Mouse (Mus musculus) MEL (cell line): Measurements from ENCODE around the gene Klf15. TPM values are rescaled to one million over a fixed set of nuclear protein-coding genes. Genes with fewer than 3 reads are reported as not detected.

Experiments
- DNase-seq: peaks from one replicate; pipeline ENCODE4 v3.0.0; 2011; ENCODE audit warnings: low read depth, low spot score
- H3K27ac ChIP-seq: 2 replicates; pipeline ENCODE4 v1.5.1; 2012; ENCODE audit warnings: low read depth, mild to moderate bottlenecking, control low read depth, low read length, moderate library complexity; ENCODE audit not compliant: control insufficient read depth
- H3K27me3 ChIP-seq, 2 experiments: fragments of 150-350 bp in 1 of 2; sonication (generic) in 1 of 2; 2 replicates each; pipeline ENCODE4 v1.6.1; 2012; ENCODE audit warnings: low read length in 2 of 2, mild to moderate bottlenecking in 2 of 2, improper control_type of control experiment in 1 of 2, moderate library complexity in 1 of 2; ENCODE audit not compliant: insufficient read depth in 2 of 2, control insufficient read depth in 1 of 2
- H3K36me3 ChIP-seq, 2 experiments: 2 replicates each; pipeline ENCODE4 v1.6.1; 2012 to 2014; ENCODE audit warnings: low read length in 2 of 2, improper control_type of control experiment in 1 of 2, inconsistent platforms in 1 of 2, mild to moderate bottlenecking in 1 of 2; ENCODE audit not compliant: insufficient read depth in 2 of 2, control insufficient read depth in 1 of 2
- H3K4me1 ChIP-seq, 2 experiments: fragments of 150-350 bp in 1 of 2; sonication (generic) in 1 of 2; 2 replicates each; pipeline ENCODE4 v1.6.1; 2012; ENCODE audit warnings: low read length in 2 of 2, improper control_type of control experiment in 1 of 2, mild to moderate bottlenecking in 1 of 2; ENCODE audit not compliant: insufficient read depth in 2 of 2, control insufficient read depth in 1 of 2
- H3K4me3 ChIP-seq, 2 experiments: fragments of 150-350 bp in 1 of 2; sonication (generic) in 1 of 2; 2 replicates each; pipeline ENCODE4 v1.5.1; 2012; ENCODE audit warnings: low read depth in 2 of 2, low read length in 2 of 2, mild to moderate bottlenecking in 2 of 2, moderate library complexity in 2 of 2, control low read depth in 1 of 2, improper control_type of control experiment in 1 of 2; ENCODE audit not compliant: control insufficient read depth in 1 of 2, insufficient read depth in 1 of 2
- H3K79me2 ChIP-seq: 2 replicates; pipeline ENCODE4 v1.6.1; 2012; ENCODE audit warnings: mild to moderate bottlenecking, low read length, moderate library complexity; ENCODE audit not compliant: control insufficient read depth, poor library complexity, insufficient read depth
- H3K9ac ChIP-seq: 2 replicates; pipeline ENCODE4 v1.6.1; 2012; ENCODE audit warnings: low read depth, mild to moderate bottlenecking, control low read depth, low read length, moderate library complexity; ENCODE audit not compliant: control insufficient read depth, poor library complexity, severe bottlenecking
- H3K9me3 ChIP-seq: fragments of 150-350 bp; sonication (generic); replicated peaks from 2 replicates; pipeline ENCODE4 v1.6.1; 2012; ENCODE audit warnings: mild to moderate bottlenecking, low read length, improper control_type of control experiment, moderate library complexity; ENCODE audit not compliant: insufficient read depth
- BHLHE40 ChIP-seq: IDR thresholded peaks from 2 replicates; pipeline ENCODE4 v1.6.1; 2012; ENCODE audit warnings: low read depth, mild to moderate bottlenecking, inconsistent platforms, low read length, improper control_type of control experiment, borderline replicate concordance
- CHD2 ChIP-seq: IDR thresholded peaks from 2 replicates; pipeline ENCODE4 v1.6.1; 2011; ENCODE audit warnings: low read length, improper control_type of control experiment
- ELF1 ChIP-seq: IDR thresholded peaks from 2 replicates; pipeline ENCODE4 v1.6.1; 2014; ENCODE audit warnings: low read depth, mild to moderate bottlenecking, inconsistent platforms, low read length, improper control_type of control experiment, moderate library complexity
- EP300 ChIP-seq, 2 experiments: IDR thresholded peaks; 2 replicates each; pipeline ENCODE4 v1.6.1; 2011; ENCODE audit warnings: improper control_type of control experiment in 2 of 2, low read length in 2 of 2, low read depth in 1 of 2, mild to moderate bottlenecking in 1 of 2
- ETS1 ChIP-seq: IDR thresholded peaks from 2 replicates; pipeline ENCODE4 v1.6.1; 2012; ENCODE audit warnings: low read depth, mild to moderate bottlenecking, inconsistent platforms, low read length, improper control_type of control experiment, moderate library complexity
- GATA1 ChIP-seq: IDR thresholded peaks from 2 replicates; pipeline ENCODE4 v1.6.1; 2011; ENCODE audit warnings: low read depth, low read length, improper control_type of control experiment
- JUND ChIP-seq: IDR thresholded peaks from 2 replicates; pipeline ENCODE4 v1.6.1; 2011; ENCODE audit warnings: low read depth, mild to moderate bottlenecking, improper control_type of control experiment, low read length
- KAT2A ChIP-seq: conservative IDR thresholded peaks from 2 replicates; pipeline ENCODE4 v1.6.1; 2012; ENCODE audit warnings: low read depth, low read length, improper control_type of control experiment, inconsistent platforms
- MAFK ChIP-seq: IDR thresholded peaks from 2 replicates; pipeline ENCODE4 v1.6.1; 2011; ENCODE audit warnings: low read depth, mild to moderate bottlenecking, low read length, improper control_type of control experiment, borderline replicate concordance
- MAX ChIP-seq: IDR thresholded peaks from 2 replicates; pipeline ENCODE4 v1.6.1; 2011; ENCODE audit warnings: low read length, improper control_type of control experiment
- MAZ ChIP-seq: IDR thresholded peaks from 2 replicates; pipeline ENCODE4 v1.6.1; 2012; ENCODE audit warnings: low read depth, mild to moderate bottlenecking, inconsistent platforms, low read length, improper control_type of control experiment
- POLR2AphosphoS2 ChIP-seq: IDR thresholded peaks from 2 replicates; pipeline ENCODE4 v1.6.1; 2011; ENCODE audit warnings: low read length, improper control_type of control experiment
- POLR2AphosphoS5 ChIP-seq: IDR thresholded peaks from 2 replicates; pipeline ENCODE4 v1.6.1; 2012; ENCODE audit warnings: low read depth, borderline replicate concordance, mild to moderate bottlenecking, inconsistent platforms, low read length, moderate library complexity, mixed read lengths
- RAD21 ChIP-seq: IDR thresholded peaks from 2 replicates; pipeline ENCODE4 v1.6.1; 2011; ENCODE audit warnings: mild to moderate bottlenecking, low read depth, low read length, improper control_type of control experiment
- SMC3 ChIP-seq: IDR thresholded peaks from 2 replicates; pipeline ENCODE4 v1.6.1; 2011; ENCODE audit warnings: low read depth, low read length, improper control_type of control experiment
- TCF12 ChIP-seq: IDR thresholded peaks from 2 replicates; pipeline ENCODE4 v1.6.1; 2014; ENCODE audit warnings: low read depth, mild to moderate bottlenecking, inconsistent platforms, low read length, improper control_type of control experiment, moderate library complexity
- UBTF ChIP-seq: IDR thresholded peaks from 2 replicates; pipeline ENCODE4 v1.6.1; 2012; ENCODE audit warnings: low read depth, mild to moderate bottlenecking, inconsistent platforms, low read length, improper control_type of control experiment, moderate library complexity, borderline replicate concordance; ENCODE audit not compliant: insufficient read depth
- ZKSCAN1 ChIP-seq: IDR thresholded peaks from 2 replicates; pipeline ENCODE4 v1.6.1; 2012; ENCODE audit warnings: low read depth, mild to moderate bottlenecking, inconsistent platforms, low read length, improper control_type of control experiment, moderate library complexity
- ZNF384 ChIP-seq: IDR thresholded peaks from 2 replicates; pipeline ENCODE4 v1.6.1; 2012; ENCODE audit warnings: low read depth, mild to moderate bottlenecking, inconsistent platforms, low read length, improper control_type of control experiment
- polyA plus RNA-seq, 2 experiments: library from polyadenylated mRNA; stranded (reverse) in 1 of 2; unstranded in 1 of 2; fragments of >175 nt in 1 of 2; fragments of >200 nt in 1 of 2; gene quantifications; 2 replicates each; pipeline versions ENCODE4 v1.2.1 to v1.2.4; 2012; ENCODE audit warnings: low replicate concordance in 2 of 2, low read depth in 1 of 2; ENCODE audit not compliant: insufficient read length in 2 of 2, insufficient read depth in 1 of 2, missing spikeins in 1 of 2
- total RNA-seq: library from RNA; depleted of rRNA; stranded (reverse); fragments of 300-350 nt; gene quantifications from 2 replicates; pipeline ENCODE4 v1.2.3, GENCODE M21; 2012

The Klf15 gene
- total and polyA plus RNA-seq, 3 experiments, result not detected

DNA sequence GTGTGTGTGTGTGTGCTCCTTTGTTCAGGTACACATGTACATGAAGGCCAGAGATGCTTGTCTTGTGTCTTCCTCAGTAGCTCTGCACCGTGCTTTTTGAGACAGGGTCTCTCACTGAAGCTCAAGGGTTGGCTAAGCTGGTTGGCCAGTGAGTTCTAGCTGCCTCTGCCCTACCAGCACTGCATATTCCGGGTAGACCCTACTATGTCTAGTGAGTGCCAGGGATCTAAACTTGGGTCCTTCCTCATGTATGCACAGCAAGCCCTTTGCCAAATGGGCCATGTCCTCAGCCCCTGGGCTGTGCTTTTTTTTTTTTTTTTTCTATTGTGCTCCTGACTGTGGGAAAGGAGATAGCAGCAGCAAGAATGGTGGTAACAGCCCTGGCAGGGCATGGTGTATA, 7.9 kb downstream of the Klf15 start:
- Histone ChIP-seq H3K27ac (no peak overlapping the region), H3K4me1 (no peaks in the 10 kb centered on the region), H3K36me3 (no peaks in the 10 kb centered on the region), H3K27me3 (no peaks in the 10 kb centered on the region; a peak in 1 of 4 replicates), H3K9ac (no peak overlapping the region), H3K9me3 (no peaks in the 10 kb centered on the region), H3K79me2 (no peaks in the 10 kb centered on the region), H3K4me3 (no peak overlapping the region)
- TF ChIP-seq SMC3, result no peak
- DNase-seq, result no peak

DNA sequence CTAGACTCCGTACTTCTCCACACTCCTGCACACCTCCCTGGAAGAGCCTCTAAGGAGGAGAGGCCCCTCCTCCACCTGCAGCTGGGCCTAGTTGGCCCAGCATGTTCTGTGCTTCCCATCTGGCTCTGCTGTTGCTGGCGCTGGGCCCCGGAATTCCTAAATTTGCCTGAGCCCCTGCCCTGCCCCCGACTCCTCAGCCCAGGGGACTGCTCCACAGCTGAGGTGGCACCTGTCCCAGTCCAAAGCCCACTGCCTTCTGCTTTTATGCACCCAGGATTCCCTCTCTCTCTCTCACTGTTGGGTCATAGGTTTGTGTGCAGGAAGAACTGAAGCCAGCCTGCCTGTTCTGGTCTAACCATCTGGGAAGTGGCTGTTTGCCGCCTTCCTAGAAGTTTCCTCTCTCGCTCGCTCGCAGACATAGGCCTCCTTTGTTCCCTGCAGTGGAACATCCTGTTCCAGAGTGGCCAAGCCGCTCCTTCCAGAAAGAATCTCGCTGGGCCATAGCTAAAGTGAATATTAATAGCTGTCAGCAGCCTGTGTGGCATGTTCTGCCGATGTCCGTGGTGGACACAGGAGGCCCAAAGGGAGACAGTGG, 8.7 kb downstream of the Klf15 start:
- DNase-seq, result no peak
- H3K9ac ChIP-seq, result no peak overlapping the region
- no peaks in the 10 kb centered on the region; a peak in 1 of 4 replicates for H3K27me3 ChIP-seq
- TF ChIP-seq GATA1 (no peak), ZKSCAN1 (no peak), MAX (no peak), EP300 (IDR thresholded peaks at IDR 0.05; ENCODE audit: low read depth in 1 of 2, low read length in 2 of 2) (no peak), JUND (no peak), RAD21 (no peak), UBTF (no peak), MAFK (no peak), CHD2 (no peak), POLR2AphosphoS2 (no peak), MAZ (no peak), ELF1 (no peak), TCF12 (no peak), SMC3 (no peak)
- no peaks in the 10 kb centered on the region for H3K36me3 ChIP-seq
- H3K9me3 ChIP-seq, result no peaks in the 10 kb centered on the region
- no peak overlapping the region for H3K4me3 ChIP-seq
- H3K27ac ChIP-seq, result no peak overlapping the region
- H3K4me1 ChIP-seq, result no peaks in the 10 kb centered on the region
- no peaks in the 10 kb centered on the region for H3K79me2 ChIP-seq

DNA sequence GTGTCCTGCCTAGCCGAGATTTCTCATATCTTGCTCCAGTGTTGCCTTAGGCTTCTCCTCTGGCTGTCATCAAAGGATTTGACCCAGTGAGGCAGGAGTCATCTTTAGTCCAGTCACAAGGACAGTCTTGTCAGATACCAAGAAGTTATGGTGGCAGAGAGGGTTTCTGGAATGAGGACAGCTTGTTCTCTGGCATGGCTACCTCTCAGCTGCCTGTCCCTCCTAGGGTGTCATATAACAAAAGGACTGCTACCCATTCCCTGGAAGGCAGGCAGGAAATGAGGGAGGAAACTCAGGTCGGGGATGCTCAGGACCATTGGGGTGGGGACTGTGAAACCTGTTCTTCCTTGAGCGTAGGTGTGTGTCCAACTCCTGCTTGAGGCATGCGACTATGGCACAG, 9.7 kb downstream of the Klf15 start:
- H3K27ac ChIP-seq, result no peak overlapping the region
- no peak for DNase-seq
- no peaks in the 10 kb centered on the region for H3K36me3 ChIP-seq
- H3K79me2 ChIP-seq, result no peaks in the 10 kb centered on the region
- H3K4me3 ChIP-seq, result no peak overlapping the region
- H3K9ac ChIP-seq, result no peak overlapping the region
- TF ChIP-seq MAX (no peak), POLR2AphosphoS5 (no peak), ETS1 (no peak), KAT2A (no peak), ZNF384 (no peak), BHLHE40 (no peak)
- no peaks in the 10 kb centered on the region for H3K9me3 ChIP-seq
- no peaks in the 10 kb centered on the region for H3K4me1 ChIP-seq
- no peaks in the 10 kb centered on the region; a peak in 1 of 4 replicates for H3K27me3 ChIP-seq
